Mouse (Mus musculus) liver, adult 2 months (tissue): ENCODE measurements around the gene Kcnk3. TPM values are rescaled to one million over a fixed set of nuclear protein-coding genes. Genes with fewer than 3 reads are reported as not detected.

Experiments
- DNase-seq: peaks from one replicate; pipeline ENCODE4 v3.0.0-alpha.2; 2011; ENCODE audit warnings: low read depth, low spot score; ENCODE audit errors: extremely low read depth
- H3K27ac ChIP-seq: fragments of 200-500 bp; replicated peaks from 2 replicates; pipeline ENCODE4 v1.5.1; 2012; ENCODE audit warnings: low read depth, mild to moderate bottlenecking, control low read depth, inconsistent platforms, low read length; ENCODE audit not compliant: insufficient read depth
- H3K27me3 ChIP-seq: fragments of 200-500 bp; 2 replicates; pipeline ENCODE4 v1.6.1; 2012; ENCODE audit warnings: mild to moderate bottlenecking, moderate library complexity, low read length, inconsistent platforms; ENCODE audit not compliant: control insufficient read depth, insufficient read depth
- H3K36me3 ChIP-seq: fragments of 200-500 bp; 2 replicates; pipeline ENCODE4 v1.6.1; 2012; ENCODE audit warnings: low read length, inconsistent platforms; ENCODE audit not compliant: control insufficient read depth, insufficient read depth
- H3K4me1 ChIP-seq: fragments of 200-500 bp; 2 replicates; pipeline ENCODE4 v1.6.1; 2011; ENCODE audit warnings: low read length; ENCODE audit not compliant: control insufficient read depth, insufficient read depth
- H3K4me3 ChIP-seq: fragments of 200-500 bp; 2 replicates; pipeline ENCODE4 v1.5.1; 2011; ENCODE audit warnings: low read depth, mild to moderate bottlenecking, control low read depth, low read length, moderate library complexity; ENCODE audit not compliant: insufficient read depth
- H3K79me2 ChIP-seq: fragments of 200-500 bp; 2 replicates; pipeline ENCODE4 v1.6.1; 2012; ENCODE audit warnings: inconsistent platforms, mild to moderate bottlenecking, low read length, moderate library complexity; ENCODE audit not compliant: control insufficient read depth, insufficient read depth
- H3K9ac ChIP-seq: fragments of 200-500 bp; 2 replicates; pipeline ENCODE4 v1.6.1; 2012; ENCODE audit warnings: low read depth, mild to moderate bottlenecking, control low read depth, inconsistent platforms, low read length
- CTCF ChIP-seq: fragments of 200-500 bp; IDR thresholded peaks from 2 replicates; pipeline ENCODE4 v1.5.1; 2011; ENCODE audit warnings: low read depth, low read length, control low read depth
- POLR2A ChIP-seq: fragments of 200-500 bp; IDR thresholded peaks from 2 replicates; pipeline ENCODE4 v1.6.1; 2011; ENCODE audit warnings: low read length, control low read depth; ENCODE audit not compliant: insufficient read depth; ENCODE audit errors: extremely low read depth
- WGBS: fragments of 180-500 bp; shearing (Covaris S2); methylation state at CpG from one replicate; pipeline ENCODE4 v1.1.7; 2018; 5-methylcytosine and 5-hydroxymethylcytosine counted together
- polyA plus RNA-seq: library from polyadenylated mRNA; depleted of rRNA; stranded (reverse); fragments of >200 nt; gene quantifications from 2 replicates; pipeline ENCODE4 v1.2.3, GENCODE M21; 2012
- total RNA-seq: library from RNA; depleted of rRNA; stranded (reverse); fragments of >200 nt; gene quantifications from 2 replicates; pipeline ENCODE4 v1.2.3, GENCODE M21; 2014

The Kcnk3 gene
- total and polyA plus RNA-seq, 2 experiments: 0.18 to 0.61 TPM

DNA sequence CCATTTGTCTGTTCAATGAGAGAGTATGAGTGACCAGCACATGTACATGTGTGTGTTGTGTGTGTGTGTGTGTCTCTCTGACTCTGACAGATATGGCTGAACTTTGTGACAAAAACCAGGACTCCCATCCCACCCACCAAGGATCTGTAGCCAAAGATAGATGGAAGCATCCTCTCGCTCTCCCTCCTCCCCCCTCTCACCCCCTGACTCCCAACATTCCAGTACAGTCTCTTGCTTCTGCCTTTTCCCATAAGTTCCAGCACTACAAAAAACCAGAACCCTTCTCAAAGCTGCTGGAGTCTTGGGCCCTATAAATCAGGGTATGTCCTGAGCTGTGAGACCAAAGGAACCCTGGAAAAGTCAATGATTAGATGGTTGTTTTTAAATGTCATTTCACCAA lies 19.5 kb upstream of the Kcnk3 start:
- no peaks in the 10 kb centered on the region for H3K79me2 ChIP-seq
- no peaks in the 10 kb centered on the region for H3K4me1 ChIP-seq
- H3K4me3 ChIP-seq: no peak overlapping the region
- H3K27ac ChIP-seq: no peak overlapping the region
- no peak overlapping the region for H3K9ac ChIP-seq
- H3K27me3 ChIP-seq: no peaks in the 10 kb centered on the region
- 95% methylated on average over 1 of the region's 1 CpGs for WGBS
- DNase-seq: no peak
- TF ChIP-seq CTCF (no peak), POLR2A (no peak)
- H3K36me3 ChIP-seq: no peaks in the 10 kb centered on the region

GRCm38 (mm10) chr5:30571820-30572219 lies 16.1 kb upstream of the Kcnk3 start:
- DNase-seq: no peak
- 79% methylated on average over 5 of the region's 5 CpGs for whole genome bisulfite sequencing
- no peaks in the 10 kb centered on the region for H3K79me2 ChIP-seq
- H3K4me3 ChIP-seq: no peak overlapping the region
- no peaks in the 10 kb centered on the region for H3K27me3 ChIP-seq
- no peak overlapping the region for H3K27ac ChIP-seq
- H3K9ac ChIP-seq: no peak overlapping the region
- no peak for TF ChIP-seq POLR2A
- TF ChIP-seq CTCF: no peak
- H3K36me3 ChIP-seq: no peaks in the 10 kb centered on the region
- no peaks in the 10 kb centered on the region for H3K4me1 ChIP-seq

DNA sequence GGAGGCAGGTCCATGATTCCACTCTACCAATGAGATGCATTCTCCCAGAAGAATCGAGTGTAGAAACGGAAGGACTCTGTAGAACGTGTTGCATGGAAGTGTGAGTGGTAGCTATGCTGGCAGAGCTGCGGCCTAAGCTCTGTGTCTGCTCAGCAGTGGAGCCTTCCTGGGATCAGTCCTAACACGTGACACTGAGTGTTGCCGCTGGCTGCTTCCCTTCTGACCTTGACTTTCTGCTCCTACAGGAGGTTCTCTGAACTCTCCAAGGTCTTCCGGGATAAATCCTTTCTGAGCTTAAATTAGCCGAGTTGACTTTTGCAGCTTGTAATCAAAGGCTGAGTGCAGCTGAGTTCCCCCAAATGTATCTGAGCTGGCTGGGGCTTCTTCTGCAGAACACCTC lies 13.6 kb upstream of the Kcnk3 start:
- no peaks in the 10 kb centered on the region for H3K79me2 ChIP-seq
- no peaks in the 10 kb centered on the region for H3K27me3 ChIP-seq
- H3K27ac ChIP-seq: no peak overlapping the region
- no peak overlapping the region for H3K4me3 ChIP-seq
- no peaks in the 10 kb centered on the region for H3K4me1 ChIP-seq
- H3K36me3 ChIP-seq: no peaks in the 10 kb centered on the region
- no peak overlapping the region for H3K9ac ChIP-seq
- TF ChIP-seq CTCF (no peak), POLR2A (no peak)
- no peak for DNase-seq
- 81% methylated on average over 8 of the region's 8 CpGs for WGBS

DNA sequence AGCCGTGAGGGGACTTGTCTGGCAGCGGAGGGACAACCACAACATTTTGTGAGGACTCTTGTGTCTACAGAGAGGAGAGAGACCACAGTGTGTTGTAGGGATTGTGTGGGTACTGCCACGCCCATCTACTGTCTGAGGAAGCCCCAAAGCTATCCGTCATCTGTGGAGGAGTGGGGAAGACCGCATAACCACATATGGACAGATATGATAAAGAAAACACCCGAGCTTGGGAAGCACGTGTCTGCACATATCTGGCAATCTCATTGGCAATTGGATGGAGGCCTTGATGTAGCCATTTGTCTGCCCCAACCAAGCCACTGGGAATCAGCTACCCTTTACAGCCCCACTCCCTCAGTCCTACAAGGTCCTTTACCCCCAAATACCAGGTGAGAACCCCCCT lies 11.7 kb upstream of the Kcnk3 start:
- Histone ChIP-seq H3K9ac (no peak overlapping the region), H3K79me2 (no peaks in the 10 kb centered on the region), H3K4me1 (no peaks in the 10 kb centered on the region), H3K27ac (no peak overlapping the region), H3K36me3 (no peaks in the 10 kb centered on the region), H3K4me3 (no peak overlapping the region), H3K27me3 (no peaks in the 10 kb centered on the region)
- 87% methylated on average over 7 of the region's 7 CpGs for WGBS
- TF ChIP-seq CTCF (no peak), POLR2A (no peak)
- DNase-seq: no peak

GRCm38 (mm10) chr5:30577251-30577650 lies 10.7 kb upstream of the Kcnk3 start:
- TF ChIP-seq POLR2A (no peak), CTCF (no peak)
- H3K4me1 ChIP-seq: no peaks in the 10 kb centered on the region
- WGBS: 78% methylated on average over 9 of the region's 9 CpGs
- no peaks in the 10 kb centered on the region for H3K36me3 ChIP-seq
- no peak overlapping the region for H3K9ac ChIP-seq
- no peak overlapping the region for H3K4me3 ChIP-seq
- no peak for DNase-seq
- no peak overlapping the region for H3K27ac ChIP-seq
- H3K27me3 ChIP-seq: no peaks in the 10 kb centered on the region
- no peaks in the 10 kb centered on the region for H3K79me2 ChIP-seq

DNA sequence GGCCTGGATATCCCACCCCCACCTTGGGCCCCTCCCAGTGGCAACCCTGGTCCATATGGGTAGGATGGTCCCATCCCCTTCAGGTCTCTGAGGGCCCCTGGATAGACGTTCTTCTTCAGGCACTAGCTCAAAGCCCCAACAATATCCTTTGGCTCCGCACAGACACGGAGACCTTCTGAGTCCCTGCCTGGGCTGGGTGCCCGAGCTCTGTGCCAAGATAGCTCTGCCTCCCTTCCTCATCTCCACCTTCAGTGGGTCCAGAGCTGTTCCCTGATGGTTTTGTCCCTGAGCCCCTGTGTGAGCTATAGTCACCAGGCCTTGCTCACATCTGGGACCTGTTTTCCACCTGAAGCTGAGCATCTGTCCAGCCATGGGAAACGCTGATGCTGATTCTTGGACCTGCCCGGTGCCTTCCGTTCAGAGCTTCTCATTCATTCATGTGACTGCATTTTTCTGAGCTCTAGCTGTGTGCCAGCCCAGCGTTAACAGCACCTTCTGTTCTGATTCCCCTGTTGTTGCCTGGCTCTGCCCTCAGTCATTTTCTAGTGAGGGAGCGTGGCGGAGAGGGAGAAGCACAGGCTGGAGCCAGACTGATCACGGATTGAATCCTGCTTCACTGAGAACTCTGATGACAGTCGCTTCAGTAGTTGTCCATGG lies 10.2 kb upstream of the Kcnk3 start:
- Histone ChIP-seq H3K4me1 (no peaks in the 10 kb centered on the region), H3K27me3 (no peaks in the 10 kb centered on the region), H3K4me3 (no peak overlapping the region), H3K36me3 (no peaks in the 10 kb centered on the region), H3K27ac (no peak overlapping the region), H3K79me2 (no peaks in the 10 kb centered on the region), H3K9ac (no peak overlapping the region)
- WGBS: 84% methylated on average over 12 of the region's 12 CpGs
- TF ChIP-seq POLR2A: no peak
- TF ChIP-seq CTCF: no peak
- no peak for DNase-seq
